Mouse (Mus musculus) macrophage (primary cell): Measurements from ENCODE around the gene Myh3. TPM values are rescaled to one million over a fixed set of nuclear protein-coding genes. Genes with fewer than 3 reads are reported as not detected.

Experiments
- H3K27ac ChIP-seq: fragments of 350-480 bp; formaldehyde crosslinking; 2 replicates; pipeline ENCODE4 v1.9.0; 2021
- H3K36me3 ChIP-seq: fragments of 350-480 bp; formaldehyde crosslinking; 2 replicates; pipeline ENCODE4 v1.9.0; 2021; ENCODE audit errors: inconsistent target
- H3K4me3 ChIP-seq: fragments of 350-480 bp; formaldehyde crosslinking; 2 replicates; pipeline ENCODE4 v1.9.0; 2021; ENCODE audit errors: inconsistent target
- H3K79me2 ChIP-seq: fragments of 350-480 bp; formaldehyde crosslinking; 2 replicates; pipeline ENCODE4 v1.9.0; 2021; ENCODE audit errors: inconsistent target
- WGBS: methylation state at CpG from one replicate; pipeline ENCODE4 v1.1.7; 2026; ENCODE audit warnings: inconsistent platforms; ENCODE audit not compliant: missing documents; 5-methylcytosine and 5-hydroxymethylcytosine counted together
- polyA plus RNA-seq: library from polyadenylated mRNA; stranded (reverse); fragments of 250-400 nt; gene quantifications from 3 replicates; pipeline ENCODE4 v1.2.4, GENCODE M21; 2018; ENCODE audit warnings: inconsistent platforms

Gene Myh3
- polyA plus RNA-seq, 1 experiment from 2014 or later = 0.03 TPM

- no peak overlapping the region for H3K27ac ChIP-seq
- H3K36me3 ChIP-seq = no peaks in the 10 kb centered on the region
- 92% methylated on average over 6 of the region's 6 CpGs for WGBS
- H3K79me2 ChIP-seq = no peaks in the 10 kb centered on the region
- no peak overlapping the region for H3K4me3 ChIP-seq
These were observed 56.6 kb downstream of the Myh3 start for GRCm38 (mm10) chr11:67134654-67135053.

DNA sequence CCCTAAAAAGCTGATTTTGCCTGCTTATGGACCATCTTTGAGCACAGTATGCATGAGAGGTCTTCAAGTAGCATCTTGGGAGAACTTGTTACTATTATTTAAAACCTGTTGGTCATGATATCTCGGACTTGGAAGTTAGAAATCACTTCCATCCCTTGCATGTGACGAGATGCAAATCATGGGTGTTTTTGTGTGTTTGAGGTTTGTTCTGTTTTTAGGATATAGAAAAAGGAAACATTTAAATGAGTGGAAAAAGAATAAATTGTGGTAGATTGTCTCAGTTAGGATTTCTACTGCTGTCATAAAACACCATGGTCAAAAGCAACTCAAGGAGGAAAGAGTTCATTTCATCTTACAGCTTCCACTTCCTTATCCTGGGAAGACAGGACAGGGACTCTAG, 57.4 kb downstream of the Myh3 start:
- no peak overlapping the region for H3K27ac ChIP-seq
- no peak overlapping the region for H3K4me3 ChIP-seq
- 91% methylated on average over 2 of the region's 2 CpGs for WGBS
- no peaks in the 10 kb centered on the region for H3K36me3 ChIP-seq
- no peaks in the 10 kb centered on the region for H3K79me2 ChIP-seq

DNA sequence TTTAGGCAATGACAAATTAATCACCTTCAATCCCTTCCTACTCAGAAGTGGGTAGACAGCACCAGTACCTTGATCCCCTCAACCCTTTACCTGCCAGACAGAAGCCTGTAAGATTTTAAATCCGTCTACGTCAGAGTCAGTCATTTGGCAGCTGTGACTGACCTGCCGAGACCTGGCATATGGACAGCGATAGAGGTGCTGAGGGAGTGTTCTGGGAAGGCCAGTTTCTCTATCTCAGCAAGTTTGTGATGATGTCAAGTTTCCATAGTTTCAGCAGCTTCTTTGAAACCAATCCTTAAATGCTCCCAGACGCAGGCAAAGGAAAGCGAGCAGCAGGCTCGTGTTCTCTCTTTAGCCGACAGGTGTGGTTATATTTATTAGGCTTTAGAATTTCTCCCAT, 61.5 kb downstream of the Myh3 start:
- H3K36me3 ChIP-seq = no peaks in the 10 kb centered on the region
- no peaks in the 10 kb centered on the region for H3K79me2 ChIP-seq
- H3K4me3 ChIP-seq = no peak overlapping the region
- 91% methylated on average over 8 of the region's 8 CpGs for WGBS
- H3K27ac ChIP-seq = no peak overlapping the region

DNA sequence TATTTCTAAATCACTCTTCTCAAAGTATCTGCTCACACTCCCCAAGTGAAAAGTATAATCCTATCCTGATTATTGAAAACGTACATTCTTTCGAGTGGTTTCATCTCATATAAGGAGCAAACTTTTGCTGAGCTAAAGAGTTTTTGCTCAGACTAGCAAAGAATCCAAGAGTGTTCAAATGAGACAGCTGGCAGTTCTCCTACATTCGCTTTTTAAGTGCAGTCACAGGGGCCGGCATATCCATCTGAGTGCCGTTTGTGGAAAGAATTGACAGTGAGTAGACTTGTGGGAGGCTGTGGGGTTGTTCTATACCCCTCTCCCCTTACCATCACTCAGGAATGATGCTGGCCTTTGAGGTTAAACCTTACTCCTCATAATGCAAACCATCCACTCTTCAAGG, 62.1 kb downstream of the Myh3 start:
- 76% methylated on average over 5 of the region's 5 CpGs for WGBS
- H3K36me3 ChIP-seq = no peaks in the 10 kb centered on the region
- no peak overlapping the region for H3K4me3 ChIP-seq
- H3K27ac ChIP-seq = no peak overlapping the region
- no peaks in the 10 kb centered on the region for H3K79me2 ChIP-seq

- H3K36me3 ChIP-seq = no peaks in the 10 kb centered on the region
- H3K27ac ChIP-seq = no peak overlapping the region
- 71% methylated on average over 6 of the region's 6 CpGs for WGBS
- H3K4me3 ChIP-seq = no peak overlapping the region
- no peaks in the 10 kb centered on the region for H3K79me2 ChIP-seq
These were observed 62.9 kb downstream of the Myh3 start for GRCm38 (mm10) chr11:67141031-67141430.

- 72% methylated on average over 4 of the region's 4 CpGs for WGBS
- Histone ChIP-seq H3K79me2 (no peaks in the 10 kb centered on the region), H3K27ac (no peak overlapping the region), H3K36me3 (no peaks in the 10 kb centered on the region), H3K4me3 (no peak overlapping the region)
These were observed 63.9 kb downstream of the Myh3 start for GRCm38 (mm10) chr11:67142047-67142446.

DNA sequence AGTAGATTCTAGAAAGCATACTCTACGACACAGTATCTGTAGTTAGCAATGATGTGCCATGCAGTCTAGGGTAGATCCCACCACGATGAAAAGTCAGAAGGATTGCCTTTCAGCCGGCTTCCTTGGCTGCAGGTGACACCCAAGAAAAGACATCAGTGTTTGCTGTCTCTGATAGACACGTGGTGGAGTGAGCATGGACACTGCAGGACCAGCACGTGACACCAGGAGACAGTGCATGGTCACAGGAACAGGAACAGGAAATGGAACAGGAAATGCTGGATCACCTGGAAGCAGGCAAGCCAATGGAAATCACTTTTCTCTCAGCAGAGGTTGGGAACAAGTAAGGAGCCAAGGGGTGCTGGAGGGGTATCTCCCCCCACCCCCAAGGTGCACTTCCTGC, 65.0 kb downstream of the Myh3 start:
- H3K79me2 ChIP-seq = no peaks in the 10 kb centered on the region
- WGBS = 58% methylated on average over 5 of the region's 5 CpGs
- no peak overlapping the region for H3K27ac ChIP-seq
- H3K36me3 ChIP-seq = no peaks in the 10 kb centered on the region
- no peak overlapping the region for H3K4me3 ChIP-seq

- Histone ChIP-seq H3K27ac (no peak overlapping the region), H3K4me3 (no peak overlapping the region), H3K36me3 (no peaks in the 10 kb centered on the region), H3K79me2 (no peaks in the 10 kb centered on the region)
- WGBS = 90% methylated on average over 4 of the region's 4 CpGs
These were observed 65.9 kb downstream of the Myh3 start for GRCm38 (mm10) chr11:67143863-67144498.

DNA sequence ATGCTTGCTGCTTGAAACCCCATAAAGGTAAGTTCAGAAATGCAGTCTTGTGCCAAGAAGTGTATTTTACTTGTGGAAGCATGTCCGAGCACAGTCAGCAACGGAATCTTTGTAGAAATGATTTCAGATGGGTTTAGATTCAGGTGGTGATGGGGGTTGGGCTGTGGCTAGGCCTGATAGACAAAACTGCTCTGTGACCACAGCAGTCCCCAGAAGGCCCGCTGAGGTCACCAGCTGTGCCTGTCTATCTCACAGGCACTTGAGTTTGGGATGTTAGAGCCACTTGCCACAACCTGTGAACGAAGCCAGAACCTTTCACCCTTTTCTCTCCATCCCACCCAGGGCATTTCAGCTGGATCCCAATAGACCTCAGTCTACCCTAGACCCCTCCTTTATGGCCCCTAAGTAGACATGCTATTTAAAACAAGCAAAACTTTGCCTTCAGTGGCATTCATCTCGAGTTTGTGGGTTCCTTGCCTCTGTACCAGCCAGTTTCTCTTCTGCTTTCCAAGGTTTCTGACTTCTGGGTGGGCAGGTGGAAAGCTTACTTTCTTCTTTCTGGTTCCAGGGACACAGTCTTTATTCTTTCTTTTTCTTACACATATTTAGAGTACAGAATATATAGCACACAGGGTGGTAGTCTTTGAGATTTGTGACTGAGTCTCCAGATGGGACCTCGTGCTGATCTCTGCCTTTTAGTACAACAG, 66.6 kb downstream of the Myh3 start:
- Histone ChIP-seq H3K4me3 (no peak overlapping the region), H3K27ac (no peak overlapping the region), H3K79me2 (no peaks in the 10 kb centered on the region), H3K36me3 (no peaks in the 10 kb centered on the region)
- WGBS = 62% methylated on average over 6 of the region's 6 CpGs

GRCm38 (mm10) chr11:67145482-67146408, 67.6 kb downstream of the Myh3 start:
- Histone ChIP-seq H3K4me3 (no peak overlapping the region), H3K36me3 (no peaks in the 10 kb centered on the region), H3K27ac (no peak overlapping the region), H3K79me2 (no peaks in the 10 kb centered on the region)
- WGBS = 86% methylated on average over 5 of the region's 5 CpGs

GRCm38 (mm10) chr11:67146409-67147282, 68.5 kb downstream of the Myh3 start:
- Histone ChIP-seq H3K4me3 (no peak overlapping the region), H3K36me3 (no peaks in the 10 kb centered on the region), H3K27ac (no peak overlapping the region), H3K79me2 (no peaks in the 10 kb centered on the region)
- WGBS = 73% methylated on average over 4 of the region's 4 CpGs

- 84% methylated on average over 12 of the region's 12 CpGs for whole genome bisulfite sequencing
- Histone ChIP-seq H3K4me3 (no peak overlapping the region), H3K36me3 (no peaks in the 10 kb centered on the region), H3K27ac (no peak overlapping the region), H3K79me2 (no peaks in the 10 kb centered on the region)
These were observed 69.3 kb downstream of the Myh3 start for GRCm38 (mm10) chr11:67147283-67147921.

- H3K36me3 ChIP-seq = no peaks in the 10 kb centered on the region
- 88% methylated on average over 4 of the region's 4 CpGs for WGBS
- H3K79me2 ChIP-seq = no peaks in the 10 kb centered on the region
- no peak overlapping the region for H3K27ac ChIP-seq
- no peak overlapping the region for H3K4me3 ChIP-seq
These were observed 70.3 kb downstream of the Myh3 start for GRCm38 (mm10) chr11:67148286-67149012.
